Mouse (Mus musculus): ENCODE results near the gene Agap1.

GRCm38 (mm10) chr1:89706862-89707261 lies 252.3 kb downstream of the Agap1 start:
- TF ChIP-seq CTCF (IDR thresholded peaks at IDR 0.05; ENCODE audit: borderline replicate concordance, extremely low read depth, insufficient read depth, insufficient read length) (no peak), POLR2A (IDR thresholded peaks at IDR 0.05; ENCODE audit: borderline replicate concordance, extremely low read depth, insufficient read depth, insufficient read length, poor library complexity, severe bottlenecking) (no peak)

All from brain, embryonic 14.5 days (tissue).